Mouse (Mus musculus): ENCODE measurements at regions not wholly inside any gene's neighbourhood (a gene's known extent, or its start where the extent isn't known, plus 50 kb on each side); places are given as distances from the start of the nearest gene placed in this dataset.
A peak's percentile ranks its signal among the peaks of the same experiment; 100 is the strongest.

DNA sequence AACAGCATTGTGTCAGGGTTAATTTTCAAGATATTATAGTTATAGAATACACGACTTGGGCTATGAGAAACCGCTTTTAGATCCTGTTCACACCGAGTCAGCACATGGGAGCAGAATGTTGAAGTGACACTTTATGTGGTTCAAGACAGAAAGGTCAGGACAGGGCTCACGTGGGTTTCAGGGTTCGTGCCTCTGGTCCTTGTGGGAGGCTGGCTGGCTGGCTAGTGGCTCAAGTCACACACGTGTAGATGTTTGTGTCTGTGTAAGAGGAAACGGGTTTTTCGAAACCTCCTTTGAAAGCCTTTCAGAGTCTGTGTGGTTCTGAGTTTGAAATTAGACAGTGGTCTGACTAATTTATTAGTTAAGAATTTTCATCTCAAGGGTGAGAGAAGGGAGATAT lies 255.3 kb downstream of the Foxa2 start:
- no peak overlapping the region for H3K9ac ChIP-seq (replicated peaks; ENCODE audit: low read depth, low read length)
- no peaks in the 10 kb centered on the region for H3K27me3 ChIP-seq (ENCODE audit: control insufficient read depth, insufficient read depth, low read length)
- no peak overlapping the region for H3K4me2 ChIP-seq (ENCODE audit: low read depth, low read length)
- no peak overlapping the region for H3K27ac ChIP-seq (ENCODE audit: low read depth)
- ATAC-seq (ENCODE audit: insufficient read depth, low read depth) = no peak
- H3K4me1 ChIP-seq (ENCODE audit: control insufficient read depth, insufficient read depth) = no peaks in the 10 kb centered on the region
- WGBS = 56% methylated on average over 8 of the region's 8 CpGs
- H3K9me3 ChIP-seq (replicated peaks; ENCODE audit: control insufficient read depth, low read length) = no peaks in the 10 kb centered on the region
- no peak overlapping the region for H3K4me3 ChIP-seq (ENCODE audit: low read depth, low read length)
- no peaks in the 10 kb centered on the region for H3K36me3 ChIP-seq (replicated peaks; ENCODE audit: control insufficient read depth, insufficient read depth, low read length)
- no peak for DNase-seq (ENCODE audit: low spot score)
- TF ChIP-seq EP300 (IDR thresholded peaks at IDR 0.05; ENCODE audit: low read depth) (no peak), CTCF (IDR thresholded peaks at IDR 0.05; ENCODE audit: low read depth) (no peak)

DNA sequence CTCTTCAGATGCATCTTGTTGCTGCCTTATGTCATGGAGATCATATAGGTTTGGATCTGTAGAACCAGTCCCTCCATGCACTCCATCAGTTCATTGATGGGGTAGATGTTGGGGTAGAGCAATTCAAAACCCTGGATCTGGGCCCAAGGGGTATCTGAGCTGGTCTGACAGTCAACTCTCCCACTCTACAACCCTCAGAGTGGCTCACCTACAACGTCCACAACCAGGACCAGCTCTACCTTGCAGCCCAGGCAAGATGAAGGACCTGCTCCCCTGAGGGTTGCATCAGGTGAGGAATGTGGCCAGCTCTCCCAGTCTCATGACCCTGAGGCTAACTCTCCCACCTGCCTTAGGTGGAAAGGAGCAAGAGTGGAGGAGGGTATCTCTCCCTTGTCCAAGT lies 256.9 kb downstream of the Foxa2 start:
- no peak overlapping the region for H3K4me3 ChIP-seq (ENCODE audit: low read depth, low read length)
- no peak overlapping the region for H3K9ac ChIP-seq (replicated peaks; ENCODE audit: low read depth, low read length)
- H3K4me2 ChIP-seq (ENCODE audit: low read depth, low read length) = no peak overlapping the region
- H3K4me1 ChIP-seq (ENCODE audit: control insufficient read depth, insufficient read depth) = no peaks in the 10 kb centered on the region
- TF ChIP-seq EP300 (IDR thresholded peaks at IDR 0.05; ENCODE audit: low read depth) (no peak), CTCF (IDR thresholded peaks at IDR 0.05; ENCODE audit: low read depth) (no peak)
- 58% methylated on average over 1 of the region's 1 CpGs for WGBS
- no peaks in the 10 kb centered on the region for H3K27me3 ChIP-seq (ENCODE audit: control insufficient read depth, insufficient read depth, low read length)
- no peaks in the 10 kb centered on the region for H3K36me3 ChIP-seq (replicated peaks; ENCODE audit: control insufficient read depth, insufficient read depth, low read length)
- DNase-seq (ENCODE audit: low spot score) (no peak), ATAC-seq (ENCODE audit: insufficient read depth, low read depth) (no peak)
- no peaks in the 10 kb centered on the region for H3K9me3 ChIP-seq (replicated peaks; ENCODE audit: control insufficient read depth, low read length)
- H3K27ac ChIP-seq (ENCODE audit: low read depth) = no peak overlapping the region

DNA sequence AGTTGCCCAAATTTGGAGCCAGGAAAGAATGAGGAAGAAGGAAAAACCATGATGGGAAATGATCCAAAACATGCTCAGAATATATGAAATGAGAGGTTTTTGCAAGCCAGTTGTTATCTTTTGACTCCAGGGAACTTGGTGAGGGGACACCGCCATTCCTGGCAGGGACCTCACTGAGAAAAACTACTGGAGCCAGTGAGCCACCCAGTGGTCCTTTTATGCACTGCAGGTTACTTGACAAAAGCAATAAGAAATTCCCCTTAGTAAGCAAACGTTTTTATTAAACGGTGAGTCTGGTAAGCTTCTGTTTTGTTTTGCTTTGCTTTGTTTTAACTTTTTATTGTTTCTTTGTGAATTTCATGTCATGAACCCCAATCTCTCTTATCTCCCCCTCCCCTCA lies 257.5 kb downstream of the Foxa2 start:
- Histone ChIP-seq H3K4me3 (ENCODE audit: low read depth, low read length) (no peak overlapping the region), H3K27me3 (ENCODE audit: control insufficient read depth, insufficient read depth, low read length) (no peaks in the 10 kb centered on the region), H3K9me3 (replicated peaks; ENCODE audit: control insufficient read depth, low read length) (no peaks in the 10 kb centered on the region), H3K4me2 (ENCODE audit: low read depth, low read length) (no peak overlapping the region), H3K27ac (ENCODE audit: low read depth) (no peak overlapping the region), H3K36me3 (replicated peaks; ENCODE audit: control insufficient read depth, insufficient read depth, low read length) (no peaks in the 10 kb centered on the region), H3K9ac (replicated peaks; ENCODE audit: low read depth, low read length) (no peak overlapping the region), H3K4me1 (ENCODE audit: control insufficient read depth, insufficient read depth) (no peaks in the 10 kb centered on the region)
- DNase-seq (ENCODE audit: low spot score) = peak; percentile 23
- WGBS = 4% methylated on average over 3 of the region's 3 CpGs
- TF ChIP-seq CTCF (IDR thresholded peaks at IDR 0.05; ENCODE audit: low read depth) = peak; percentile 69
- TF ChIP-seq EP300 (IDR thresholded peaks at IDR 0.05; ENCODE audit: low read depth) = no peak
- no peak for ATAC-seq (ENCODE audit: insufficient read depth, low read depth)

GRCm38 (mm10) chr2:147788001-147788400 lies 258.8 kb downstream of the Foxa2 start:
- H3K4me3 ChIP-seq (ENCODE audit: low read depth, low read length) = no peak overlapping the region
- H3K9ac ChIP-seq (replicated peaks; ENCODE audit: low read depth, low read length) = no peak overlapping the region
- WGBS = 67% methylated on average over 3 of the region's 3 CpGs
- DNase-seq (ENCODE audit: low spot score) = no peak
- TF ChIP-seq EP300 (IDR thresholded peaks at IDR 0.05; ENCODE audit: low read depth) = no peak
- TF ChIP-seq CTCF (IDR thresholded peaks at IDR 0.05; ENCODE audit: low read depth) = 0 out of 2 replicates have a peak, but pooled peaks have one; percentile 7
- no peak for ATAC-seq (ENCODE audit: insufficient read depth, low read depth)
- H3K4me2 ChIP-seq (ENCODE audit: low read depth, low read length) = no peak overlapping the region
- no peak overlapping the region for H3K27ac ChIP-seq (ENCODE audit: low read depth)
- H3K36me3 ChIP-seq (replicated peaks; ENCODE audit: control insufficient read depth, insufficient read depth, low read length) = no peaks in the 10 kb centered on the region
- no peaks in the 10 kb centered on the region for H3K4me1 ChIP-seq (ENCODE audit: control insufficient read depth, insufficient read depth)
- H3K27me3 ChIP-seq (ENCODE audit: control insufficient read depth, insufficient read depth, low read length) = no peaks in the 10 kb centered on the region
- H3K9me3 ChIP-seq (replicated peaks; ENCODE audit: control insufficient read depth, low read length) = no peaks in the 10 kb centered on the region

GRCm38 (mm10) chr2:147782496-147782895 lies 264.3 kb downstream of the Foxa2 start:
- ATAC-seq (ENCODE audit: insufficient read depth, low read depth) (no peak), DNase-seq (ENCODE audit: low spot score) (no peak)
- no peaks in the 10 kb centered on the region for H3K9me3 ChIP-seq (replicated peaks; ENCODE audit: control insufficient read depth, low read length)
- no peaks in the 10 kb centered on the region for H3K36me3 ChIP-seq (replicated peaks; ENCODE audit: control insufficient read depth, insufficient read depth, low read length)
- no peaks in the 10 kb centered on the region for H3K27me3 ChIP-seq (ENCODE audit: control insufficient read depth, insufficient read depth, low read length)
- H3K9ac ChIP-seq (replicated peaks; ENCODE audit: low read depth, low read length) = no peak overlapping the region
- WGBS = 79% methylated on average over 2 of the region's 2 CpGs
- no peak for TF ChIP-seq CTCF (IDR thresholded peaks at IDR 0.05; ENCODE audit: low read depth)
- TF ChIP-seq EP300 (IDR thresholded peaks at IDR 0.05; ENCODE audit: low read depth) = no peak
- no peak overlapping the region for H3K27ac ChIP-seq (ENCODE audit: low read depth)
- H3K4me1 ChIP-seq (ENCODE audit: control insufficient read depth, insufficient read depth) = no peaks in the 10 kb centered on the region
- H3K4me3 ChIP-seq (ENCODE audit: low read depth, low read length) = no peak overlapping the region
- no peak overlapping the region for H3K4me2 ChIP-seq (ENCODE audit: low read depth, low read length)

- no peak for TF ChIP-seq CTCF (IDR thresholded peaks at IDR 0.05; ENCODE audit: low read depth)
- TF ChIP-seq EP300 (IDR thresholded peaks at IDR 0.05; ENCODE audit: low read depth) = no peak
- H3K27me3 ChIP-seq (ENCODE audit: control insufficient read depth, insufficient read depth, low read length) = no peaks in the 10 kb centered on the region
- H3K27ac ChIP-seq (ENCODE audit: low read depth) = no peak overlapping the region
- ATAC-seq (ENCODE audit: insufficient read depth, low read depth) = no peak
- no peaks in the 10 kb centered on the region for H3K9me3 ChIP-seq (replicated peaks; ENCODE audit: control insufficient read depth, low read length)
- no peaks in the 10 kb centered on the region for H3K36me3 ChIP-seq (replicated peaks; ENCODE audit: control insufficient read depth, insufficient read depth, low read length)
- H3K4me3 ChIP-seq (ENCODE audit: low read depth, low read length) = no peak overlapping the region
- 52% methylated on average over 2 of the region's 2 CpGs for WGBS
- no peak for DNase-seq (ENCODE audit: low spot score)
- no peak overlapping the region for H3K9ac ChIP-seq (replicated peaks; ENCODE audit: low read depth, low read length)
- no peak overlapping the region for H3K4me2 ChIP-seq (ENCODE audit: low read depth, low read length)
- no peaks in the 10 kb centered on the region for H3K4me1 ChIP-seq (ENCODE audit: control insufficient read depth, insufficient read depth)
Measured at GRCm38 (mm10) chr2:147776316-147776715, 270.5 kb downstream of the Foxa2 start.

All from heart, postnatal 0 days (tissue).